Mouse (Mus musculus) testis, adult 2 months (tissue): Measurements from ENCODE around the gene Adamtsl1.

Experiments used
- CTCF ChIP-seq: fragments of 200-500 bp; IDR thresholded peaks from 2 replicates; pipeline ENCODE4 v1.5.1; 2012; ENCODE audit warnings: low read depth, mild to moderate bottlenecking, inconsistent platforms, low read length, moderate library complexity; ENCODE audit not compliant: control insufficient read depth, insufficient read depth, insufficient replicate concordance
- POLR2A ChIP-seq: fragments of 200-500 bp; IDR thresholded peaks from 2 replicates; pipeline ENCODE4 v1.6.1; 2012; ENCODE audit warnings: low read depth, mild to moderate bottlenecking, inconsistent platforms, low read length, moderate library complexity; ENCODE audit not compliant: control insufficient read depth

- TF ChIP-seq CTCF = no peak
- TF ChIP-seq POLR2A = no peak
Measured at GRCm38 (mm10) chr4:86413388-86413787, 899.4 kb downstream of the Adamtsl1 start.
